Mouse (Mus musculus) lung, adult 2 months (tissue): ENCODE results near the gene Abcd1. TPM values are rescaled to one million over a fixed set of nuclear protein-coding genes. Genes with fewer than 3 reads are reported as not detected.
A peak's percentile ranks its signal among the peaks of the same experiment; 100 is the strongest.
"Not testable (repeated sequence)": the region's sequence is repeated elsewhere in the genome, so short reads cannot be mapped to it uniquely, and the experiment has no call there.

Source experiments
- DNase-seq: peaks from one replicate; pipeline ENCODE4 v3.0.0; 2022
- H3K4me1 ChIP-seq: fragments of 200-500 bp; 2 replicates; pipeline ENCODE4 v1.6.1; 2011; ENCODE audit warnings: low read length; ENCODE audit not compliant: control insufficient read depth, insufficient read depth
- H3K4me3 ChIP-seq: fragments of 200-500 bp; replicated peaks from 2 replicates; pipeline ENCODE3; 2011; ENCODE audit warnings: low read depth, mild to moderate bottlenecking, control low read depth, low read length; ENCODE audit errors: extremely low read depth
- CTCF ChIP-seq: fragments of 200-500 bp; IDR thresholded peaks from 2 replicates; pipeline ENCODE4 v1.5.1; 2011; ENCODE audit warnings: mild to moderate bottlenecking, low read length, control low read depth; ENCODE audit not compliant: insufficient read depth
- POLR2A ChIP-seq: fragments of 200-500 bp; IDR thresholded peaks from 2 replicates; pipeline ENCODE4 v1.6.1; 2011; ENCODE audit warnings: low read depth, mild to moderate bottlenecking, control low read depth, low read length, borderline replicate concordance; ENCODE audit errors: extremely low read depth
- WGBS: fragments of 180-500 bp; shearing (Covaris S2); methylation state at CpG from one replicate; pipeline ENCODE4 v1.1.7; 2018; 5-methylcytosine and 5-hydroxymethylcytosine counted together
- polyA plus RNA-seq: library from polyadenylated mRNA; depleted of rRNA; stranded (reverse); fragments of >200 nt; gene quantifications from 2 replicates; pipeline ENCODE4 v1.2.3, GENCODE M21; 2012

The Abcd1 gene
- polyA plus RNA-seq, 1 experiment: 53.6 TPM

DNA sequence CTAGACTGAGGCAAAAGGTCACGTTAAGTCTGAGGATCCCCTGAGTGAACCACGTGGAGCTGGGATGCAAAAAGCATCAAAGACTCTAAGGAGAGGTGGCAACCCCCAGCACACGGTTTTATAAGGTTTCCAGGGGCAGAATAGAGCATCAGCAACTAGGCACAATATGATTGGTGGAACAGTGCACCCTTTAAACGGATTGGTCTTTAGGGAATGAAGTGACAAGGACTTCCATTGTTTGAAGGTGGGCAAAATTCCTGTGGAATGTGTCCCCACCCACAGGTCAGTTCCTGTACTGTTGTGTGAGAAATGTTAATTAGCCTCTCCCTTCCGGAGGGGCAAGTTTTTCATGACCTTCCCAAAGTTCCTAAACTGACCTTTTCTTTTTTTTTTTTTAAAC, 22.8 kb downstream of the Abcd1 start:
- no peak for DNase-seq
- WGBS: 54% methylated on average over 5 of the region's 5 CpGs
- Histone ChIP-seq H3K4me3 (no peak overlapping the region), H3K4me1 (no peaks in the 10 kb centered on the region)
- TF ChIP-seq POLR2A (no peak), CTCF (no peak)

DNA sequence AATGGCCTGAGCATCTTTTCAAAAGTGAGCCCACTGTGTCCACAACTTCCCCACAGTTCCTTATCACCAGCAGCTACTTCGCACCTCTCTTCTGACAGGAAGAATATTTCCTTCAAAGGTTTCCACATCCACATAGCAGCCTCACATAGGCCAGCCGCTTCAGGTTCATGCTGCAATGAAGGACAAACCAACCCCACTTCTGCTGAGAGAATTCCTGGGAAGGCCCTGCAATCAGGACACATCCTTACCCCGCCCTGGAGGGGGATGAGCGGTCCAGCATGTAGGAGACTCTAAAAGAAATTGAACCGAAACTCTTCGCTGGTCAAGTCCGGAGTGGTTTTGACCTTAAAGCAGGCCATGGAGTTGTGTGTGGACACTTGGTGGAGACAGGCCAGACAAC, 23.4 kb downstream of the Abcd1 start:
- H3K4me1 ChIP-seq, DNase-seq, H3K4me3 ChIP-seq: not testable (repeated sequence)
- WGBS: 89% methylated on average over 7 of the region's 7 CpGs

DNA sequence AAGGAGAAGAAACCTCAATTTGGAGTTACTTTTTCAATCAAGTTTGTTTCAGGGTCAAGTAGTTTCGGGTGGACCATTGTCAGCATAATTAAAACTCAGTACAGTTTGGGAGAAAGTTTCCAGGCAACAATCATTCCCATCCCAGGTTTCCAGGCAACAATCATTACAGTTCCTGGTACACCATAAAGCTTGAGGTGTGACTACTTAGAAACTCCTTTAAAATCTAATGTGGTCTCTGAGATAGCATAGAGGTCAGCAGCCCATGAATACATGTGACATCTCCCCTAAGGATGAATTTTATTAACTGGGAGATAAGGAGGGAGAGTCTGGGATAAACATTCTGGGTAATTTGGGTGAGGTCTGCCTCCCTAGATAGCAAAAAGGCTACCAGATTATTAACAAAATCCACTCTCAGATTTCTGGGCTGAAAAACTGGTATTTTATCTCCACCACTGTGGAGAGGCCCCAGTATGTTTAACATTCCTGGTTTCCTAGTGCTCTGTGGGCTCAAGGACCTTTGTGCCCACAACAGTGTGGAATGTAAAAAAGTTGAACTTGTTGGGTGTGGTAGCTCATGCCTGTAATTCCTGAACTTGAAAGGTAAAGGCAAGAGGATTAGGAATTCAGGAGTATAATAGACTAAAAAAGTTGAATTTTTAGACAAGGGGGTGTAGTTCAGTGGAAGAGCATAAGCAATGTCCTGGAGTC, 28.5 kb downstream of the Abcd1 start:
- no peak for TF ChIP-seq CTCF
- no peak for TF ChIP-seq POLR2A

DNA sequence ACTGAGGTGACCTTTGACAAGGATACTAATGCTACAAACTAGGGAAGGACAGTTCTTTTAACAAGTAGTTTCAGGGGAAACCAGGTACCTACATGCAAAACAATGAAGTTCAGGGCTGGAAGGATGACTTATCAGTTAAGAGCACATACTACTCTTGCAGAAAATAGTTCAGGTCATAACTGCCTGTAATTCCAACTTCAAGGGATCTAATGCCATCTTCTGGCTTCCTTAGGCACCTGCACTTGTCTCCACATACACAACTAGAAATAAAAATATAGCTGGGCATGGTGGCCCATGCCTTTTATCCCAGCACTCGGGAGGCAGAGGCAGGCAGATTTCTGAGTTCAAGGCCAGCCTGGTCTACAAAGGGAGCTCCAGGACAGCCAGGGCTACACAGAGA, 32.6 kb downstream of the Abcd1 start:
- Histone ChIP-seq H3K4me3 (no peak overlapping the region), H3K4me1 (no peaks in the 10 kb centered on the region)
- TF ChIP-seq CTCF (no peak), POLR2A (no peak)
- DNase-seq: no peak
- 97% methylated on average over 1 of the region's 1 CpGs for WGBS

More for the DNA sequence above, 28.5 kb downstream of the Abcd1 start:
- DNase-seq: no peak
- H3K4me3 ChIP-seq: no peak overlapping the region
- 50% methylated on average over 1 of the region's 1 CpGs for WGBS
- H3K4me1 ChIP-seq: no peaks in the 10 kb centered on the region

DNA sequence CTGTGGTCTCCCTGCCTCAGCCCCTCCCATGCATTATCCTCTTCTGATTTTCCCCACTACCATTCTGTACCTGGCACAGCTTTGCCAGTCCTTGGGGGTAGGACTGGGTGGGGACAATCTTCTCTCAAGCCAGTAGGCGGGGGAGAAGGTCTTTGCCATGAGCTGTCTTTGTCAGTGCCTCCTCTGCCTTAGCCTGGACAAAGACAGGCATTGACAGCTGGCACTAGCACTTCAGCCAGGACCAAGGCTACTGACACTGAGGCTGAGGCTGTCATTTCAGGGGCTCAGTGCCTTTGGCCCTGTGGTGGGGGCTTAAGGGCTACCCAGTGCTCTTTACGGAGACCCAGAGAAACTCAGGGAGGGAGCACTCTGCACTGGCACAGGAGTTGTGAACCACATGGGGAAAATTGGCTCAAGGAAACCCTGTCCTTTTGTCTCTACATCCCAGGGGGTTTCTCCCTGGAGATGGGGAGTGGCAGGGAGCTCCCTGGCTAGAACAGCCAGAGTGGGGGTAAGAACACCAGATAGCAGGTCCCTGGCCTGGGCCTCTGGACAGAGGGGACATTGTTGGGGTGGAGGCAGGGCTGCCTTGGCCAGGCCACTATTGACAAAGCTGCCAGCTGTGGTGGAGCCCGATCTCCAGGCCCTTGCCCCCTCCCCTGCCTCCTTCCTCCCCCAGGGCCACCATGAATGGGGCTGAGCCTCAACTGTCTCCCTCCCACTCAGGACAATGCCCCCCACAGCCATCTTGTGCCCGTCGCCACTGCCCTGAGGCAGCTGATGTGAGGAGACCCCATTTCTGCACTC, 40.1 kb downstream of the Abcd1 start, which contains the start of gene Plxnb3:
Gene Plxnb3, plus strand, starts transcription at position 757 of the 807 bp plus-strand sequence.
- TF ChIP-seq CTCF (no peak), POLR2A (no peak)
- H3K4me1 ChIP-seq: no peaks in the 10 kb centered on the region
- 83% methylated on average over 5 of the region's 5 CpGs for WGBS
- H3K4me3 ChIP-seq: no peak within 1 kb of the TSS
- DNase-seq: no peak

DNA sequence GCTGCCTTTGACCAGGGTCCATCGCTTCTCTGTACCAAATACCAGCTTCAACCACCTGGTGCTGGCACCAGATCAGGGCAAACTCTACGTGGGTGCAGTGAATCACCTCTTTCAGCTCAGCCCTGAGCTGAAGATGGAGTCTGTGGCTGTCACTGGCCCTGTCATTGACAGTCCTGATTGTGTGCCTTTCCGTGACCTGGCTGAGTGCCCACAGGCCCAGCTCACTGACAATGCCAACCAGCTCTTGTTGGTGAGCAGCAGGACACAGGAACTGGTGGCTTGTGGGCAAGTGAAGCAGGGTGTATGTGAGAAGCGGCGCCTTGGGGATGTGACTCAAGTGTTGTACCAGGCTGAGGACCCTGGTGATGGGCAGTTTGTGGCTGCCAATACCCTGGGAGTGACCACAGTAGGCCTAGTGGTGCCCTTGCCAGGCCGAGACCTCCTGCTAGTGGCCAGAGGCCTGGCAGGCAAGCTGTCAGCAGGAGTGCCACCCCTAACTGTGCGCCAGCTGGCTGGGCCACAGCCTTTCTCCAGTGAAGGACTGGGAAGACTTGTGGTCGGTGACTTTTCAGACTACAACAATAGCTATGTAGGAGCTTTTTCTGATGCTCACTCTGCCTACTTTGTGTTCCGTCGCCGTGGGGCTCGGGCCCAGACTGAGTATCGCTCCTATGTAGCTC, 42.4 kb downstream of the Abcd1 start:
- Histone ChIP-seq H3K4me3 (no peak overlapping the region), H3K4me1 (no peaks in the 10 kb centered on the region)
- WGBS: 81% methylated on average over 13 of the region's 13 CpGs
- TF ChIP-seq POLR2A: no peak
- TF ChIP-seq CTCF: no peak
- no peak for DNase-seq

DNA sequence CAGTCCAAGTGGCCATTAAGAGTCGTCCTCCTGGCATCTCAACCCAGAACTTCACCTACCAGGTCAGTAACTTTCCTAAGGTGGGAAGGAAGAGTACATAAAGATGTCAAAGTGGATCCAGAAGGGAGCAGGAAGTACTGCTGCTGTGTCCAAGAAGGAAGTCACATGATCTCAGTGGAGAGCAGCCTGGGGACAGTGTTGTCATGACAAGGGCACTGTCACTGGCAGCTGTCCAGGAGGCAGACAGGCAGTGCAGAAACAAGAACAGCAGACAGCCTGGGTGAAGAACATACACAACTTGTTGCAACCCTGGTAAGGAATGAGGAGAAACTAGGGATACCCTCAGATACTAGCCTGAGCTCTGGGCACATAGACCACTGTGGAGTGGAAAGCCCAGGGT, 48.9 kb downstream of the Abcd1 start:
- H3K4me3 ChIP-seq: no peak overlapping the region
- no peak for TF ChIP-seq POLR2A
- no peak for TF ChIP-seq CTCF
- peaks cover 7% of the 10 kb centered on the region for H3K4me1 ChIP-seq
- 36% methylated on average over 1 of the region's 1 CpGs for WGBS
- peak; percentile 17 for DNase-seq

DNA sequence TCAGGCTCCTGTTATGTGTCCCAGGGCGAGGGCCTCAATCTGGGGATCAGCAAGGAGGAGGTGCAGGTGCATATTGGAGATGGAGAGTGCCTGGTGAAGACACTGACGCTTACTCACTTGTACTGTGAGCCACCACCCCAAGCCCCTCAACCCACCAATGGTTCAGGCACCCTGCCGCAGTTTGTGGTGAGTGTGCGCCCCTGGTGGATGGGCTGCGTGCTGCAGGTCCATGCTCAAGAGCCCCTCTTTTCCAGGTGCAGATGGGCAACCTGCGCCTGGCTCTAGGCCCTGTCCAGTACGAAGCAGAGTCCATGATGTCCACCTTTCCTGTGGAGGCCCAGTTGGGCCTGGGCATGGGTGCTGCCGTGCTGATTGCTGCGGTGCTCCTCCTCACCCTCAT, 50.9 kb downstream of the Abcd1 start:
- TF ChIP-seq CTCF: peak; percentile 41
- TF ChIP-seq POLR2A: no peak
- H3K4me3 ChIP-seq: no peak overlapping the region
- H3K4me1 ChIP-seq: peaks cover 7% of the 10 kb centered on the region
- no peak for DNase-seq
- WGBS: 68% methylated on average over 9 of the region's 9 CpGs

DNA sequence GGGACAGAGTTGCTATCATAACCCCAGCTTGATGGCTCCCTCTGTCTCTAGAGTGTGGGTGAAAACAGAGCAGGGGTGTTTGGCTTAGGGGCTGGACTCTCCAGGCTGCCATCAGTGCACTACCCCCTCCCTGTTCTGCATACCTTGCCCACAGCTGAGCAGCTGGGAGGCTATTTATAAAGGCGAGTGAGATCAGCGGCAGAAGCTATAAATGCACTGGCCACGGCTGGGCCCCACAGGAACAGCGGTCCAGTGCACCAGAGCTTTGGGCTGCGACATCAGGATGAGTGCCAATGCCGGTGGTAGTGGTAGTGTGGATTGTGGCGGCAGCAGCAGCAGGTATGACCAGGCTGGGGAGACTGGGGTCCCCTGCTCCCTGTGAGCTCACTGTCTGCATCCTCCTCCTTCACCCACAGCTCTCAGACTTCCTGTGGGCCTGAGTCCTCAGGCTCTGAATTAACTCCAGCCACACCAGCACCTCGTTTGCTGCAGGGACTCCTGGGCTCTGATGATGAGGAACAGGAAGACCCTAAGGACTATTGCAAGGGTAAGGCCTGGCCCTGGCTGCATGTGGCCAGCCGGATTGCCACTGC, 57.9 kb downstream of the Abcd1 start, which contains the start of gene Srpk3:
Gene Srpk3, plus strand, starts transcription at position 238 of the 593 bp plus-strand sequence.
- H3K4me3 ChIP-seq: no peak within 1 kb of the TSS
- no peaks in the 10 kb centered on the region for H3K4me1 ChIP-seq
- TF ChIP-seq POLR2A: no peak
- no peak for DNase-seq
- WGBS: 38% methylated on average over 9 of the region's 9 CpGs
